Mouse (Mus musculus): Measurements from ENCODE around the gene Kcp.

DNA sequence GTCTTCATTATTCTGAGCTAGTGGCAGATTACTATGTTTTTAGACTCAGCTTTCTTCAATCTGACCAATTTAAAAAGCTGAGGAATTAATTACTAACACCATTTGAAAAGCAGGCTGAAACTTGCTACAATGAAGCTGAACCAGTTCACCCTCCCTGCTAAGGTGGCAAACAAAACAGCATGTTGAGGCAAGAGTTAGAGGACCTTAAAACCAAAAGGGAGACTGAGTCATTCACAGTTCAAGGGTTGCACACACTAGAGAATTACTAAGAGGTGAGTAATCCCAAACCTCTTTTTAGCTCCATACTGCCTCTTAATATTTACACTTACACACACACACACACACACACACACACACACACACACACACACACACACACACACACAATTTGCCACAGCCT is 39.8 kb upstream of the Kcp start:
- TF ChIP-seq POLR2A (IDR thresholded peaks at IDR 0.05; ENCODE audit: borderline replicate concordance, insufficient read depth, low read length) (no peak), CTCF (IDR thresholded peaks at IDR 0.05; ENCODE audit: borderline replicate concordance, insufficient read depth, low read depth, low read length) (no peak)
